Mouse (Mus musculus) bone marrow macrophage, adult 2 months (primary cell): ENCODE measurements around the gene Slc35e2.

ENCODE experiments used
- CTCF ChIP-seq: IDR thresholded peaks from 2 replicates; pipeline ENCODE4 v1.5.1; 2012; ENCODE audit warnings: low read depth, mild to moderate bottlenecking, low read length, moderate library complexity
- POLR2A ChIP-seq: IDR thresholded peaks from 2 replicates; pipeline ENCODE4 v1.6.1; 2012; ENCODE audit warnings: mild to moderate bottlenecking, low read depth, low read length, borderline replicate concordance

GRCm38 (mm10) chr4:155653086-155653450, 51.9 kb downstream of the Slc35e2 start, which contains the start of gene Mmp23:
- TF ChIP-seq POLR2A: no peak
- TF ChIP-seq CTCF: no peak
